Mouse (Mus musculus) heart, adult 2 months (tissue): ENCODE results near the gene Rad17. TPM values are rescaled to one million over a fixed set of nuclear protein-coding genes. Genes with fewer than 3 reads are reported as not detected.

Experiments used
- DNase-seq, 2 experiments: peaks; one replicate each; pipeline ENCODE4 v3.0.0; 2021
- H3K27ac ChIP-seq: fragments of 200-600 bp; 2 replicates; pipeline ENCODE4 v1.8.1; 2022
- H3K27me3 ChIP-seq: fragments of 200-500 bp; 2 replicates; pipeline ENCODE4 v1.6.1; 2012; ENCODE audit warnings: mild to moderate bottlenecking, low read length, inconsistent platforms, mixed read lengths; ENCODE audit not compliant: control insufficient read depth, insufficient read depth
- H3K36me3 ChIP-seq: fragments of 200-500 bp; 2 replicates; pipeline ENCODE4 v1.6.1; 2012; ENCODE audit warnings: low read length, inconsistent platforms; ENCODE audit not compliant: control insufficient read depth, insufficient read depth
- H3K4me1 ChIP-seq: fragments of 200-500 bp; 2 replicates; pipeline ENCODE4 v1.6.1; 2011; ENCODE audit warnings: low read length; ENCODE audit not compliant: control insufficient read depth, insufficient read depth
- H3K4me3 ChIP-seq: fragments of 200-600 bp; 2 replicates; pipeline ENCODE4 v1.8.1; 2022
- H3K79me2 ChIP-seq: fragments of 200-500 bp; replicated peaks from 2 replicates; pipeline ENCODE4 v1.6.1; 2012; ENCODE audit warnings: mild to moderate bottlenecking, inconsistent platforms, low read length, moderate library complexity, mixed read lengths; ENCODE audit not compliant: control insufficient read depth, insufficient read depth
- H3K9ac ChIP-seq: fragments of 200-500 bp; 2 replicates; pipeline ENCODE4 v1.6.1; 2012; ENCODE audit warnings: low read depth, mild to moderate bottlenecking, control low read depth, inconsistent platforms, low read length, mixed read lengths
- CTCF ChIP-seq: fragments of 200-600 bp; IDR thresholded peaks from 2 replicates; pipeline ENCODE4 v1.8.1; 2022; ENCODE audit warnings: antibody characterized with exemption, mild to moderate bottlenecking, moderate library complexity
- EP300 ChIP-seq: fragments of 200-500 bp; IDR thresholded peaks from 2 replicates; pipeline ENCODE4 v1.6.1; 2011; ENCODE audit warnings: low read depth, low read length, control low read depth; ENCODE audit not compliant: insufficient read depth
- POLR2A ChIP-seq: fragments of 200-500 bp; IDR thresholded peaks from 2 replicates; pipeline ENCODE4 v1.6.1; 2011; ENCODE audit warnings: mild to moderate bottlenecking, low read depth, low read length, control low read depth; ENCODE audit not compliant: insufficient read depth
- WGBS: fragments of 180-500 bp; shearing (Covaris S2); methylation state at CpG from one replicate; pipeline ENCODE4 v1.1.7; 2018; 5-methylcytosine and 5-hydroxymethylcytosine counted together
- intact Hi-C: fragments of 180-260 bp; cut with DNase I; formaldehyde crosslinking; loops from one replicate; pipeline ENCODE4 v1.15.1; 2025
- polyA plus RNA-seq: library from polyadenylated mRNA; depleted of rRNA; stranded (reverse); fragments of >200 nt; gene quantifications from 2 replicates; pipeline ENCODE4 v1.2.3, GENCODE M21; 2012
- total RNA-seq, 2 experiments: library from RNA; stranded (reverse); gene quantifications; 2 replicates each; pipeline ENCODE4 v1.2.3; 2021

The Rad17 gene
- total and polyA plus RNA-seq, 3 experiments: 5.6 to 15.0 (median 15.0) TPM

GRCm38 (mm10) chr13:100605845-100606244, 45.0 kb downstream of the Rad17 start:
- Histone ChIP-seq H3K27ac (no peak overlapping the region), H3K4me3 (no peak overlapping the region), H3K79me2 (no peaks in the 10 kb centered on the region), H3K9ac (no peak overlapping the region), H3K36me3 (no peaks in the 10 kb centered on the region), H3K4me1 (peaks cover 2% of the 10 kb centered on the region; the same call in 1 of the 2 replicates), H3K27me3 (no peaks in the 10 kb centered on the region)
- intact Hi-C loops: no loop called here
- no peak for TF ChIP-seq EP300
- TF ChIP-seq CTCF: no peak
- TF ChIP-seq POLR2A: no peak
- 74% methylated on average over 1 of the region's 1 CpGs for WGBS
- DNase-seq: no peak

- WGBS: 88% methylated on average over 11 of the region's 11 CpGs
- no peaks in the 10 kb centered on the region for H3K36me3 ChIP-seq
- no peak for DNase-seq
- TF ChIP-seq POLR2A: no peak
- TF ChIP-seq CTCF: no peak
- TF ChIP-seq EP300: no peak
- peaks cover 2% of the 10 kb centered on the region; the same call in 1 of the 2 replicates for H3K4me1 ChIP-seq
- H3K27ac ChIP-seq: no peak overlapping the region
- H3K79me2 ChIP-seq: no peaks in the 10 kb centered on the region
- intact Hi-C loops: no loop called here
- no peak overlapping the region for H3K4me3 ChIP-seq
- H3K27me3 ChIP-seq: no peaks in the 10 kb centered on the region
- H3K9ac ChIP-seq: no peak overlapping the region
Measured at GRCm38 (mm10) chr13:100603738-100604095, 47.1 kb downstream of the Rad17 start.

- Histone ChIP-seq H3K4me3 (no peak overlapping the region), H3K9ac (no peak overlapping the region), H3K27me3 (no peaks in the 10 kb centered on the region), H3K4me1 (peaks cover 2% of the 10 kb centered on the region; the same call in 1 of the 2 replicates), H3K36me3 (no peaks in the 10 kb centered on the region), H3K79me2 (no peaks in the 10 kb centered on the region), H3K27ac (no peak overlapping the region)
- WGBS: 91% methylated on average over 10 of the region's 10 CpGs
- no peak for TF ChIP-seq EP300
- TF ChIP-seq POLR2A: no peak
- no peak for TF ChIP-seq CTCF
- intact Hi-C loops: no loop called here
- no peak for DNase-seq
Measured at GRCm38 (mm10) chr13:100603031-100603737, 47.7 kb downstream of the Rad17 start.

- 81% methylated on average over 5 of the region's 5 CpGs for WGBS
- H3K27me3 ChIP-seq: no peaks in the 10 kb centered on the region
Measured at GRCm38 (mm10) chr13:100602239-100602902, 48.5 kb downstream of the Rad17 start.

GRCm38 (mm10) chr13:100601034-100601433, 49.8 kb downstream of the Rad17 start:
- Histone ChIP-seq H3K79me2 (no peaks in the 10 kb centered on the region), H3K4me1 (peaks cover 2% of the 10 kb centered on the region; the same call in 1 of the 2 replicates), H3K36me3 (no peaks in the 10 kb centered on the region), H3K27me3 (no peaks in the 10 kb centered on the region), H3K27ac (no peak overlapping the region), H3K4me3 (peak overlapping the region; percentile 23; the same call in 1 of the 2 replicates), H3K9ac (no peak overlapping the region)
- TF ChIP-seq POLR2A (no peak), CTCF (no peak), EP300 (no peak)
- intact Hi-C loops: no loop called here
- 29% methylated on average over 8 of the region's 8 CpGs for WGBS
- DNase-seq: no peak

More at GRCm38 (mm10) chr13:100602239-100602902, 48.5 kb downstream of the Rad17 start:
- no peak overlapping the region for H3K9ac ChIP-seq
- H3K79me2 ChIP-seq: no peaks in the 10 kb centered on the region
- no peak for TF ChIP-seq EP300
- no peak for TF ChIP-seq POLR2A
- TF ChIP-seq CTCF: no peak
- DNase-seq: no peak
- H3K4me1 ChIP-seq: peaks cover 2% of the 10 kb centered on the region; the same call in 1 of the 2 replicates
- no peak overlapping the region for H3K27ac ChIP-seq
- no peaks in the 10 kb centered on the region for H3K36me3 ChIP-seq
- H3K4me3 ChIP-seq: no peak overlapping the region
- intact Hi-C loops: no loop called here

GRCm38 (mm10) chr13:100600317-100600716, 50.5 kb downstream of the Rad17 start:
- no peaks in the 10 kb centered on the region for H3K27me3 ChIP-seq
- DNase-seq: no peak
- intact Hi-C loops: no loop called here
- no peak overlapping the region for H3K9ac ChIP-seq
- 39% methylated on average over 12 of the region's 12 CpGs for WGBS
- H3K36me3 ChIP-seq: no peaks in the 10 kb centered on the region
- H3K27ac ChIP-seq: peak overlapping the region; percentile 48
- no peaks in the 10 kb centered on the region for H3K79me2 ChIP-seq
- TF ChIP-seq CTCF: no peak
- no peak for TF ChIP-seq POLR2A
- no peak for TF ChIP-seq EP300
- peaks cover 2% of the 10 kb centered on the region; the same call in 1 of the 2 replicates for H3K4me1 ChIP-seq
- H3K4me3 ChIP-seq: no peak overlapping the region; the same call in 1 of the 2 replicates
